Mouse (Mus musculus): Measurements from ENCODE around the gene Cck.

DNA sequence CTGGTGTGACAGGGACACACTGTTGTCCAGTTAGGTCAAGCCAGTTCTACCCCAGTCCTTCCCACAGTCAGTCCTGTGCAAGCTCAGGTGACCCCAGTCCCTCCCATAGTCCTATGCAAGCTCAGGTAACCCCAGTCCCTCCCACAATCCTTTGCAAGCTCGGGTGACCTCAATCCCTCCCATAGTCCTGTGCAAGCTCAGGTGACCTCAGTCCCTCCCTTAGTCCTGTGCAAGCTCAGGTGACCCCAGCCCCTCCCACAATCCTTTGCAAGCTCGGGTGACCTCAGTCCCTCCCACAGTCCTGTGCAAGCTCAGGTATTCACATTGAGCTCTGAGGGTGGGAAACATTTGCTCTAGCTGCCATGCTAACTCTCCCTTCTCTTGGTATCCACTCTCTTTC lies 35.5 kb downstream of the Cck start:
- TF ChIP-seq CTCF (IDR thresholded peaks at IDR 0.05; ENCODE audit: low read depth), result no peak
- no peak for TF ChIP-seq EP300 (IDR thresholded peaks at IDR 0.05; ENCODE audit: low read depth)
